Mouse (Mus musculus) kidney, embryonic 16.5 days (tissue): Measurements from ENCODE around the gene Sec16a. TPM values are rescaled to one million over a fixed set of nuclear protein-coding genes. Genes with fewer than 3 reads are reported as not detected.

Experiments used
- ATAC-seq: fragments of 200-750 bp; cut with Nextera tagmentation; 2 replicates; pipeline ENCODE4 v1.8.0; 2017; ENCODE audit warnings: moderate TSS enrichment; ENCODE audit not compliant: low FRiP score, low TSS enrichment
- H3K27ac ChIP-seq: fragments of 300-500 bp; sonication (generic); 2 replicates; pipeline ENCODE4 v1.5.1; 2014; ENCODE audit warnings: low read length
- H3K27me3 ChIP-seq: fragments of 300-500 bp; sonication (generic); 2 replicates; pipeline ENCODE4 v1.6.1; 2014; ENCODE audit warnings: low read length, control low read depth, mixed read lengths; ENCODE audit not compliant: insufficient read depth
- H3K36me3 ChIP-seq: fragments of 300-500 bp; sonication (generic); 2 replicates; pipeline ENCODE4 v1.6.1; 2014; ENCODE audit warnings: low read length, control low read depth, mixed read lengths; ENCODE audit not compliant: insufficient read depth
- H3K4me1 ChIP-seq: fragments of 300-500 bp; sonication (generic); 2 replicates; pipeline ENCODE4 v1.6.1; 2014; ENCODE audit warnings: low read length, control low read depth, mixed read lengths; ENCODE audit not compliant: insufficient read depth
- H3K4me2 ChIP-seq: fragments of 300-500 bp; sonication (generic); replicated peaks from 2 replicates; pipeline ENCODE4 v1.6.1; 2014; ENCODE audit warnings: low read depth, low read length
- H3K4me3 ChIP-seq: fragments of 300-500 bp; sonication (generic); 2 replicates; pipeline ENCODE4 v1.5.1; 2014; ENCODE audit warnings: mild to moderate bottlenecking, low read length
- H3K9ac ChIP-seq: fragments of 300-500 bp; sonication (generic); replicated peaks from 2 replicates; pipeline ENCODE4 v1.6.1; 2014; ENCODE audit warnings: low read length
- H3K9me3 ChIP-seq: fragments of 300-500 bp; sonication (generic); 2 replicates; pipeline ENCODE4 v1.6.1; 2016; ENCODE audit warnings: low read length, control low read depth
- WGBS: fragments of 180-500 bp; shearing (Covaris S2); extraction: QIAGEN DNeasy Blood & Tissue Kit; methylation state at CpG from one replicate; pipeline ENCODE4 v1.1.7; 2014; 5-methylcytosine and 5-hydroxymethylcytosine counted together
- polyA plus RNA-seq: library from polyadenylated mRNA; unstranded; fragments of >200 nt; fragmentation: Nextera tagmentation; extraction: Ambion mirVana; gene quantifications from 2 replicates; pipeline ENCODE4 v1.2.1, GENCODE M21; 2015

The Sec16a gene
- polyA plus RNA-seq, 1 experiment from 2014 or later: 27.6 TPM

- Histone ChIP-seq H3K4me3 (peak within 1 kb of the TSS; percentile 79), H3K9ac (peak within 1 kb of the TSS; percentile 77), H3K4me1 (peaks cover 6% of the 10 kb centered on the region), H3K9me3 (no peaks in the 10 kb centered on the region), H3K36me3 (peaks cover 58% of the 10 kb centered on the region), H3K4me2 (peak within 1 kb of the TSS; percentile 79), H3K27me3 (no peaks in the 10 kb centered on the region), H3K27ac (peak within 1 kb of the TSS; percentile 9; the same call in 1 of the 2 replicates)
- peak; percentile 97 for ATAC-seq
- under 1% methylated on average over 38 of the region's 38 CpGs for WGBS
Observed at GRCm38 (mm10) chr2:26380131-26380771, 64.8 kb downstream of the Sec16a start, which contains the start of gene Snapc4. Gene Snapc4 (minus strand): TSS chr2:26380653.

DNA sequence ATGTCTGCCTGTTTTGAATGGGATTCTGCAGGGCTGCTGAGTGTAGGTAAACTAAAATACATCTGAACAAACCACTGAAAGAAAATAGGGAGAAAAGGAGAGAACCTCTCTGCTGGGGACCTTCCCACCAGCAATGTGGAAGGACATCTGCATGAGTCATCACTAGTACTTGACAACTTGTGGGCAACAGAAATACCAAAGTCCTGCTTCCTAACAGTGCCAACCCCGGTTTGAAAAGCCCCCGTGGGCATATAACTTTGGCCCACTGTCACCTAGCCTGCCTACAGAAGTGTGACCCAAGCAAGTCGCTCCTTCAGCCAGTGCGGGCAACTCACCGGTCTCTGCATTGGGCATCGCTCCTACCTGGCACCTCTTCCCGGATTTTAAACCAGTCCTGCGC, 72.6 kb downstream of the Sec16a start:
- Histone ChIP-seq H3K4me3 (no peak overlapping the region), H3K36me3 (peaks cover 85% of the 10 kb centered on the region), H3K9me3 (no peaks in the 10 kb centered on the region), H3K4me2 (no peak overlapping the region), H3K9ac (no peak overlapping the region), H3K4me1 (no peaks in the 10 kb centered on the region), H3K27ac (no peak overlapping the region), H3K27me3 (no peaks in the 10 kb centered on the region)
- no peak for ATAC-seq
- WGBS: 94% methylated on average over 8 of the region's 8 CpGs

DNA sequence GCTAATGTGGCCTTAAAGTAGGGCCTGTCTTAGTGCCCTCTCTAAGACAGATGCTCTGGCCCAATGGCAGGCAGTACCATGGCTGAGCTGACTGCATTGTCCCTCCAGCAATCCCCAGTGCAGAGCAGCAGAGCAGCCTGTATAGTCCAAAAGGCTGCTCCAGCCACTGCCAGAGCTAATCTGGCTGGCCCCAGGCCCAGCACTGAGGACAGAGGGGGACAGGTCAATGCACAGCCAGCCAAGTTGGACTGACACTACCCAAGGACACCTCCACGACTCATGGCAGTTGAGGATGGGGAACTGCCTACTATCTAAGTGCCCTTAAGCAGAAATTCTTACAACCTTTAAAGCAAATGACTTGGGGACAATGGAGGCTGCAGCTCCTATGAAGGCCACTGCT, 76.4 kb downstream of the Sec16a start:
- Histone ChIP-seq H3K36me3 (peaks cover 80% of the 10 kb centered on the region), H3K4me1 (no peaks in the 10 kb centered on the region), H3K4me3 (no peak overlapping the region), H3K9ac (no peak overlapping the region), H3K27ac (no peak overlapping the region), H3K9me3 (no peaks in the 10 kb centered on the region), H3K27me3 (no peaks in the 10 kb centered on the region), H3K4me2 (no peak overlapping the region)
- ATAC-seq: no peak
- 95% methylated on average over 1 of the region's 1 CpGs for WGBS

DNA sequence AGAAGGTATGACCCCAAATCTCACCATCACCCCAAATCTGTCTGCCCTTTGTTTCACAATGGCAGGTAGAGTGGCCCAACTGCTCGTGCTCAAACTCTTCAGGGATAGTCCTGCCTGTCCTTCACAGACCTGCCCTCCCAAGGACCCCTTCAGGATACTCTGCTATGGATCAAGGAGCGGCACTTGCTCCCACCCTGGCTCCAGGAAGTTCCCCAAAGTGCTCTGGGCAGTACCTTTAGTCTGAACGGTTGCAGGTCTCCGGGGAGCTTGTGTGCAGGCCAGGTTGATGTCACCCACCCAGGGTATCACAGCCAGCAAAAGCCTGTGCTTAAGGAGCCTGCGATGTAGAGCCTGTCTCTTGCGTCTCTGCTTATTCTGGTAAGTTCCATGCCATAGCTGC, 77.1 kb downstream of the Sec16a start:
- WGBS: 93% methylated on average over 6 of the region's 6 CpGs
- no peaks in the 10 kb centered on the region for H3K9me3 ChIP-seq
- H3K9ac ChIP-seq: no peak overlapping the region
- H3K4me1 ChIP-seq: no peaks in the 10 kb centered on the region
- no peak overlapping the region for H3K27ac ChIP-seq
- no peak for ATAC-seq
- H3K4me2 ChIP-seq: no peak overlapping the region
- H3K27me3 ChIP-seq: no peaks in the 10 kb centered on the region
- peaks cover 80% of the 10 kb centered on the region for H3K36me3 ChIP-seq
- no peak overlapping the region for H3K4me3 ChIP-seq

GRCm38 (mm10) chr2:26364738-26365465, 80.1 kb downstream of the Sec16a start:
- H3K27me3 ChIP-seq: no peaks in the 10 kb centered on the region
- H3K4me1 ChIP-seq: no peaks in the 10 kb centered on the region
- ATAC-seq: no peak
- H3K4me2 ChIP-seq: no peak overlapping the region
- no peak overlapping the region for H3K9ac ChIP-seq
- WGBS: 77% methylated on average over 10 of the region's 10 CpGs
- H3K4me3 ChIP-seq: no peak overlapping the region
- peaks cover 60% of the 10 kb centered on the region for H3K36me3 ChIP-seq
- H3K9me3 ChIP-seq: no peaks in the 10 kb centered on the region
- peak overlapping the region; percentile 28; the same call in 1 of the 2 replicates for H3K27ac ChIP-seq

GRCm38 (mm10) chr2:26363481-26363880, 81.5 kb downstream of the Sec16a start:
- Histone ChIP-seq H3K27ac (no peak overlapping the region), H3K4me3 (no peak overlapping the region), H3K27me3 (no peaks in the 10 kb centered on the region), H3K4me1 (no peaks in the 10 kb centered on the region), H3K9me3 (no peaks in the 10 kb centered on the region), H3K36me3 (peaks cover 48% of the 10 kb centered on the region), H3K4me2 (no peak overlapping the region), H3K9ac (no peak overlapping the region)
- ATAC-seq: no peak
- WGBS: 80% methylated on average over 5 of the region's 5 CpGs

GRCm38 (mm10) chr2:26362991-26363390, 82.0 kb downstream of the Sec16a start:
- H3K4me2 ChIP-seq: no peak overlapping the region
- peaks cover 44% of the 10 kb centered on the region for H3K36me3 ChIP-seq
- H3K4me1 ChIP-seq: no peaks in the 10 kb centered on the region
- H3K27ac ChIP-seq: no peak overlapping the region
- no peaks in the 10 kb centered on the region for H3K9me3 ChIP-seq
- WGBS: 88% methylated on average over 5 of the region's 5 CpGs
- no peak for ATAC-seq
- H3K4me3 ChIP-seq: no peak overlapping the region
- H3K9ac ChIP-seq: no peak overlapping the region
- no peaks in the 10 kb centered on the region for H3K27me3 ChIP-seq

DNA sequence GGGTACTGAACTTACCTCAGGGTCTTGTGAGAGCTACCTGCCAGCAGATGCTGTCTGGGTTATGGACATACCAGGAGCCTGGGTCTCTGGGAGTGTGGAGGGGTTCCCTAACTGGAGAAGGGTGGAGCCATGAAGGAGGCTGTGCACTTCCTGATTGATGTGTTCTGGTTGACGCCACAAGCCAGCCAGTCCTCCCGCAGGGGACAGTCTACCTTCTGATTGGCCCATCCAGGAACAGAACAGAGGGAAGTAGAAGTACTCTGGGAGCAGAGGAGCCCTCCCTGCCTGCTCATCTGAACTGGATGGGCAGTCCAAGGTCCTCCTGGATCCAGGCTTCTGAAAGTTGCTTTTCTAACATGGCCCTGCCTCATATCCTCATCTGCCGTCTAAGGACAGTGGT, 84.2 kb downstream of the Sec16a start, which contains the start of gene Card9:
TSS of gene Card9 (minus strand) at position 147 of the 400 bp plus-strand sequence.
- H3K36me3 ChIP-seq: peaks cover 23% of the 10 kb centered on the region; the same call in 1 of the 2 replicates
- no peak for ATAC-seq
- no peaks in the 10 kb centered on the region for H3K27me3 ChIP-seq
- H3K27ac ChIP-seq: no peak within 1 kb of the TSS
- H3K4me3 ChIP-seq: no peak within 1 kb of the TSS
- H3K9me3 ChIP-seq: no peaks in the 10 kb centered on the region
- H3K4me2 ChIP-seq: no peak within 1 kb of the TSS
- H3K9ac ChIP-seq: no peak within 1 kb of the TSS; the same call in 1 of the 2 replicates
- H3K4me1 ChIP-seq: peaks cover 4% of the 10 kb centered on the region; the same call in 1 of the 2 replicates
- WGBS: 43% methylated on average over 3 of the region's 3 CpGs

- Histone ChIP-seq H3K4me2 (no peak overlapping the region), H3K9ac (no peak overlapping the region), H3K27ac (no peak overlapping the region), H3K36me3 (peaks cover 16% of the 10 kb centered on the region; the same call in 1 of the 2 replicates), H3K27me3 (no peaks in the 10 kb centered on the region), H3K4me1 (peaks cover 4% of the 10 kb centered on the region; the same call in 1 of the 2 replicates), H3K9me3 (no peaks in the 10 kb centered on the region), H3K4me3 (no peak overlapping the region)
- ATAC-seq: no peak
- 83% methylated on average over 6 of the region's 6 CpGs for WGBS
Observed at GRCm38 (mm10) chr2:26359983-26360382, 85.0 kb downstream of the Sec16a start.
